Mouse (Mus musculus) lung, embryonic 16.5 days (tissue): ENCODE results near the gene Rcor2. TPM values are rescaled to one million over a fixed set of nuclear protein-coding genes. Genes with fewer than 3 reads are reported as not detected.
A peak's percentile ranks its signal among the peaks of the same experiment; 100 is the strongest.

Experiments used
- ATAC-seq: fragments of 200-750 bp; cut with Nextera tagmentation; 2 replicates; pipeline ENCODE4 v1.8.0; 2017; ENCODE audit warnings: low read depth, mild to moderate bottlenecking, moderate library complexity
- H3K27ac ChIP-seq: fragments of 300-500 bp; sonication (generic); 2 replicates; pipeline ENCODE4 v1.5.1; 2014; ENCODE audit warnings: mild to moderate bottlenecking, control low read depth, low read length
- H3K27me3 ChIP-seq: fragments of 300-500 bp; sonication (generic); 2 replicates; pipeline ENCODE4 v1.6.1; 2014; ENCODE audit warnings: low read depth, low read length, mixed read lengths; ENCODE audit not compliant: control insufficient read depth, insufficient read depth
- H3K36me3 ChIP-seq: fragments of 300-500 bp; sonication (generic); 2 replicates; pipeline ENCODE4 v1.6.1; 2014; ENCODE audit warnings: low read length; ENCODE audit not compliant: control insufficient read depth, insufficient read depth
- H3K4me1 ChIP-seq: fragments of 300-500 bp; sonication (generic); replicated peaks from 2 replicates; pipeline ENCODE4 v1.6.1; 2014; ENCODE audit warnings: low read length, mixed read lengths; ENCODE audit not compliant: control insufficient read depth, insufficient read depth
- H3K4me2 ChIP-seq: fragments of 300-500 bp; sonication (generic); 2 replicates; pipeline ENCODE4 v1.6.1; 2014; ENCODE audit warnings: low read depth, low read length, control low read depth
- H3K4me3 ChIP-seq: fragments of 300-500 bp; sonication (generic); 2 replicates; pipeline ENCODE4 v1.5.1; 2014; ENCODE audit warnings: mild to moderate bottlenecking, low read length, control low read depth
- H3K9ac ChIP-seq: fragments of 300-500 bp; sonication (generic); 2 replicates; pipeline ENCODE4 v1.6.1; 2014; ENCODE audit warnings: low read length, control low read depth
- H3K9me3 ChIP-seq: fragments of 300-500 bp; sonication (generic); 2 replicates; pipeline ENCODE4 v1.6.1; 2016; ENCODE audit warnings: low read length; ENCODE audit not compliant: control insufficient read depth
- WGBS: fragments of 180-500 bp; shearing (Covaris S2); extraction: QIAGEN DNeasy Blood & Tissue Kit; methylation state at CpG from one replicate; pipeline ENCODE4 v1.1.7; 2014; 5-methylcytosine and 5-hydroxymethylcytosine counted together
- polyA plus RNA-seq: library from polyadenylated mRNA; unstranded; fragments of >200 nt; fragmentation: Nextera tagmentation; extraction: Ambion mirVana; gene quantifications from 2 replicates; pipeline ENCODE4 v1.2.1, GENCODE M21; 2015

The Rcor2 gene
- polyA plus RNA-seq, 1 experiment from 2014 or later, result 8.5 TPM

GRCm38 (mm10) chr19:7280557-7281330 lies 13.6 kb downstream of the Rcor2 start:
- no peak overlapping the region for H3K9ac ChIP-seq
- no peaks in the 10 kb centered on the region for H3K9me3 ChIP-seq
- H3K27me3 ChIP-seq, result no peaks in the 10 kb centered on the region
- peaks cover 46% of the 10 kb centered on the region for H3K36me3 ChIP-seq
- ATAC-seq, result no peak
- no peaks in the 10 kb centered on the region for H3K4me1 ChIP-seq
- 80% methylated on average over 18 of the region's 18 CpGs for WGBS
- H3K27ac ChIP-seq, result no peak overlapping the region
- H3K4me2 ChIP-seq, result no peak overlapping the region
- H3K4me3 ChIP-seq, result no peak overlapping the region

- 58% methylated on average over 12 of the region's 12 CpGs for WGBS
- Histone ChIP-seq H3K27ac (0 out of 2 replicates have a peak overlapping the region, but pooled peaks have one; percentile 0), H3K9me3 (no peaks in the 10 kb centered on the region), H3K4me1 (peaks cover 5% of the 10 kb centered on the region; the same call in 1 of the 2 replicates), H3K4me3 (no peak overlapping the region), H3K4me2 (no peak overlapping the region), H3K27me3 (no peaks in the 10 kb centered on the region), H3K36me3 (peaks cover 34% of the 10 kb centered on the region), H3K9ac (no peak overlapping the region)
- ATAC-seq, result peak; percentile 42
Observed at GRCm38 (mm10) chr19:7286563-7287315, 19.6 kb downstream of the Rcor2 start.

- Histone ChIP-seq H3K36me3 (peaks cover 19% of the 10 kb centered on the region), H3K4me3 (no peak overlapping the region), H3K4me1 (peaks cover 10% of the 10 kb centered on the region), H3K9me3 (no peaks in the 10 kb centered on the region), H3K27ac (no peak overlapping the region), H3K27me3 (no peaks in the 10 kb centered on the region), H3K4me2 (no peak overlapping the region), H3K9ac (no peak overlapping the region)
- 74% methylated on average over 3 of the region's 3 CpGs for WGBS
- ATAC-seq, result no peak
Observed at GRCm38 (mm10) chr19:7288288-7288687, 21.2 kb downstream of the Rcor2 start.

- Histone ChIP-seq H3K4me2 (no peak overlapping the region), H3K9ac (no peak overlapping the region), H3K27me3 (no peaks in the 10 kb centered on the region), H3K4me1 (peaks cover 20% of the 10 kb centered on the region), H3K9me3 (no peaks in the 10 kb centered on the region), H3K4me3 (no peak overlapping the region), H3K27ac (no peak overlapping the region), H3K36me3 (peaks cover 8% of the 10 kb centered on the region)
- no peak for ATAC-seq
- 12% methylated on average over 2 of the region's 2 CpGs for WGBS
Observed at GRCm38 (mm10) chr19:7289767-7290166, 22.6 kb downstream of the Rcor2 start.

GRCm38 (mm10) chr19:7291958-7292709 lies 25.0 kb downstream of the Rcor2 start:
- Histone ChIP-seq H3K36me3 (0 out of 2 replicates have a peak, but pooled peaks cover 2% of the 10 kb centered on the region), H3K27me3 (no peaks in the 10 kb centered on the region), H3K4me1 (peaks cover 36% of the 10 kb centered on the region), H3K4me2 (no peak overlapping the region), H3K4me3 (no peak overlapping the region), H3K27ac (no peak overlapping the region), H3K9ac (no peak overlapping the region; the same call in 1 of the 2 replicates), H3K9me3 (no peaks in the 10 kb centered on the region)
- no peak for ATAC-seq
- 73% methylated on average over 7 of the region's 7 CpGs for WGBS

- Histone ChIP-seq H3K9ac (no peak overlapping the region), H3K36me3 (0 out of 2 replicates have a peak, but pooled peaks cover 2% of the 10 kb centered on the region), H3K4me2 (peak overlapping the region; percentile 45), H3K27ac (peak overlapping the region; percentile 86), H3K27me3 (no peaks in the 10 kb centered on the region), H3K9me3 (no peaks in the 10 kb centered on the region), H3K4me1 (peaks cover 41% of the 10 kb centered on the region), H3K4me3 (no peak overlapping the region; the same call in 1 of the 2 replicates)
- WGBS, result 56% methylated on average over 8 of the region's 8 CpGs
- no peak for ATAC-seq
Observed at GRCm38 (mm10) chr19:7294098-7294876, 27.2 kb downstream of the Rcor2 start.

- Histone ChIP-seq H3K4me2 (peak overlapping the region; percentile 45), H3K27me3 (no peaks in the 10 kb centered on the region), H3K36me3 (no peaks in the 10 kb centered on the region), H3K27ac (peak overlapping the region; percentile 86), H3K9ac (peak overlapping the region; percentile 43), H3K9me3 (no peaks in the 10 kb centered on the region), H3K4me1 (peaks cover 36% of the 10 kb centered on the region), H3K4me3 (peak overlapping the region; percentile 32)
- WGBS, result 41% methylated on average over 15 of the region's 15 CpGs
- peak; percentile 74 for ATAC-seq
Observed at GRCm38 (mm10) chr19:7295071-7295658, 28.0 kb downstream of the Rcor2 start.

- no peak overlapping the region for H3K4me3 ChIP-seq
- WGBS, result 73% methylated on average over 4 of the region's 4 CpGs
- H3K27ac ChIP-seq, result peak overlapping the region; percentile 86
- ATAC-seq, result no peak
- no peaks in the 10 kb centered on the region for H3K9me3 ChIP-seq
- peaks cover 36% of the 10 kb centered on the region for H3K4me1 ChIP-seq
- H3K4me2 ChIP-seq, result no peak overlapping the region; the same call in 1 of the 2 replicates
- H3K36me3 ChIP-seq, result no peaks in the 10 kb centered on the region
- H3K27me3 ChIP-seq, result no peaks in the 10 kb centered on the region
- no peak overlapping the region for H3K9ac ChIP-seq
Observed at GRCm38 (mm10) chr19:7295959-7296358, 28.8 kb downstream of the Rcor2 start.
